Mouse (Mus musculus): Measurements from ENCODE around the gene Olfr1057. TPM values are rescaled to one million over a fixed set of nuclear protein-coding genes. Genes with fewer than 3 reads are reported as not detected.

Olfr1057 gene
- not detected for total RNA-seq (2023)

DNA sequence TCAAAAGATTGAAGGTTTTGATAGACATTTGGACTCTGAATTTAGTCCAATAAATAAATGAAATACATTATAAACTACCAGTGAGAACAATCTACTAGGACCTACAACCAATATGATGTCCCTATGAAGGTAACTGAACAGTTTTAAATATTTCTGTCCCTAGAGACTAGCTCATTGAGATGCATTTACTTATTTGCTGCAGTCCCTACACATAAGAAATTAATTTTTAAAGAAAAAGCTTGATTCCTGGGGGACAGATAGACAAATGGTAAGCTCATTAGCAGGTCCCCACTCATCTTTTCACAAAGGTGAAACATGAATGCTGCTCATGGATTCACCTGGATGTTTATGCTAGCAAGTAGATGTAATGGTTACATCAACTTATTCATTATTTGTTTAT, at the start of gene Olfr1057:
Olfr1057 (minus strand) TSS at position 101 of the 400 bp plus-strand sequence.

DNA sequence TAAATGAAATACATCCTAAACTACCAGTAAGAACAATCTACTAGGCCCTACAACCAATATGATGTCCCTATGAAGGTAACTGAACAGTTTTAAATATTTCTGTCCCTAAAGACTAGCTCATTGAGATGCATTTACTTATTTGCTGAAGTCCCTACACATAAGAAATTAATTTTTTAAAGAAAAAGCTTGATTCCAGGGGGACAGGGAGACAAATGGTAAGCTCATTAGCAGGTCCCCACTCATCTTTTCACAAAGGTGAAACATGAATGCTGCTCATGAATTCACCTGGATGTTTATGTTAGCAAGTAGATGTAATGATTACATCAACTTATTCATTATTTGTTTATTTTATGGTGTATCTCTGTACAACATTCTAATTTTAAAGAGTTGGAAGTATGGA, 48.5 kb upstream of the Olfr1057 start, which contains the start of gene Olfr1062:
Olfr1062 (minus strand) TSS at position 101 of the 400 bp plus-strand sequence.

DNA sequence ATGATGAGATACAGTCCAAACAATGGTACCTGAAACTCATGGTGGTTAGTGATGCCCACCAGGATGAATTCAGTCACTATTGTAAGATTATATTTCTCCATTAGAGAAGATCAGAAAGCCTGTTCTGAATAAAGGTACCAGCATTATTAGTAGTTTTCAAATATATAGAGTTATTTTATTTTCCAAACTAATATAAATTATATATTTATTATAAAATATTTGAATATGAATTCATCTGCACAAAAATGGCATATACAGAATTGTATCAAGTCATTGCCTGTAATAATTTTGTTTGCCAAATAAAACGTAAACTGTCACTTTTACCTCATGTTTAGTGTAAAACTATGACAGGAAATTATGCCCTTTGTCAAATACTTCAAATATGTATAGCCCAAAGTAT, 35.8 kb upstream of the Olfr1057 start, which contains the start of gene Olfr1061:
Olfr1061 (minus strand) TSS at position 101 of the 400 bp plus-strand sequence.

DNA sequence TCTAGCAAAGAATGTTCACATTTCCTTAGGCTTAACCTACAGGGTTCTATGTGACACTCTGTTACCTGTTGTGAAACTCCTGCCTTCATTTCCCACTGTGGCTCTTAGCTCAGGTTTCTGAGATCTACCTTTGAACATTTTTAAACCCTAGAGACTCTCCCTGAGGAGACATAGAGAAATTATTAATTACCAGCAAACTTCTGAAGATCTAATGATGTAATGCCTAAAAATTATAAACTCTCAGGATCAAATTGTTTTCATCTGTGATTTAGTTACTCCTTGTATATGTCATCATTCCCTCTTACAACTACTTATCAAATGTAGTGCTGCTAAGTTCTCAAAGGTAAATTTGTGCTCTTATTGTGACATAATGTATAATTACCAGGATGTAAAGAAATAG, 10.3 kb upstream of the Olfr1057 start, which contains the start of gene Olfr1058:
Olfr1058 (minus strand) TSS at position 101 of the 400 bp plus-strand sequence.

DNA sequence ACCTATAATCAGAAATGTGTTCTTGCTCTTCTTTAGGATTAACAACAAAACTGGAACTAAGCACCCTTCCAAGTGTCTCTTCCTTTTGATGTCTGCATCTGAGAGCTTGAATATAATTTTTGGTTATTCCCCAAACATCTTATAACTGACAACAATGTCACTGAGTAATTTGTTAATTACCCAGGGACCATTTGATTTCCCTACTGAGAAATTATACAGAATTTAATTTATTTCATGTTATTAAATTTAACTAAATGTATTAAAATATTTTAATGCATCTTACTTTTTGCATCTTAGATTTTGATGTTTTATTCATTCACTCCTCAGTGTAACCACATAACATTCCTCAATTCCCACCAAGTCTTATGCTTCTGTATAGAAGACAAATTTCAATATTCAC, 15.8 kb downstream of the Olfr1057 start, which contains the start of gene Olfr1056:
Olfr1056 (minus strand) TSS at position 101 of the 400 bp plus-strand sequence.

DNA sequence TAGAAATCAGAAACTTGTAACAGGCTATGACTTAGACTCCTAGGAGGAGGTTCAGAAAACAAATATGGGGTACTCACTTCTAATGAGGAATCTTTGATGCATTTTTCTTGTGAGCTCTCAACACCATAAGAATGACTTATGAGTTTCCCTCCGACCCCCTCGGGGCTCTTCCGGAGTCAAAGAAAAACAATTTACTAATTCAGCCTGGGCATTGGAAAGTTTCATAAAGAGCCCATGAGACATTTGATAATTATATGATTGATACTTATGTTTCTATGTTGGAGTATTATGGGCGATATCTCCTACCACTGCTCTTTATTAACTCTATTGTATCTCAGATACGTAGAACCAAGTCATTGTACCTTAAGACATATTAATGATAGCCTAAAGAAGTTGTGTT, 28.0 kb downstream of the Olfr1057 start, which contains the start of gene Olfr1055:
Olfr1055 (minus strand) TSS at position 101 of the 400 bp plus-strand sequence.

DNA sequence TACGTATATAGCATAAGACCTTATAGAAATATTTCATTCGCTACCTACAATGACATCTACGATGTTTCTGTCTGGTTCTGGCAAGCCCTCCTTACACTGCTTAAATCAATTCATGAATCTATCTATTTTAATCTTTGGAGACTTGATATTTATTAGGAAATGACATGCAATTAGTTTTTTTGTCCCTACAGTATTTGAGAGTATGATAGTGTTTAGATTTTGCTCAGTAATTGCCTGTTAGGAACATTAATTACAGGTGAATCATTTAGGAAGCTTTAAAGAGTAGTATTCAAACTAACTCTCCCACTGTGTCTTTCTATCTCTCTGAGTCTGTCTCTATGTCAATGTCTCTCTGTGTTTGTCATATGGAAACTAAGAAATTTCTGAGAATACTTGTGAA, 42.9 kb downstream of the Olfr1057 start, which contains the start of gene Olfr1054:
Olfr1054 (minus strand) TSS at position 101 of the 400 bp plus-strand sequence.

Other genes with a start within 250 kb of the Olfr1057 start
- gene Olfr1039, start 242.5 kb downstream of the Olfr1057 start, total RNA-seq (2023), result not detected
- gene Olfr1040, start 231.7 kb downstream of the Olfr1057 start, total RNA-seq (2023), result not detected
- gene Olfr1042, start 216.6 kb downstream of the Olfr1057 start, total RNA-seq (2023), result not detected
- not detected for gene Olfr1043, start 210.9 kb downstream of the Olfr1057 start, total RNA-seq (2023)
- not detected for gene Olfr1044, start 200.6 kb downstream of the Olfr1057 start, total RNA-seq (2023)
- gene Olfr52, start 192.7 kb downstream of the Olfr1057 start, total RNA-seq (2023), result not detected
- gene Olfr1045, start 175.4 kb downstream of the Olfr1057 start, total RNA-seq (2023), result not detected
- gene Olfr1046, start 159.1 kb downstream of the Olfr1057 start, total RNA-seq (2023), result not detected
- not detected for gene Olfr1047, start 147.0 kb downstream of the Olfr1057 start, total RNA-seq (2023)
- not detected for gene Olfr1048, start 138.1 kb downstream of the Olfr1057 start, total RNA-seq (2023)
- gene Olfr1049, start 120.1 kb downstream of the Olfr1057 start, total RNA-seq (2023), result not detected
- gene Olfr1051, start 99.3 kb downstream of the Olfr1057 start, total RNA-seq (2023), result not detected
- gene Olfr1052, start 85.9 kb downstream of the Olfr1057 start, total RNA-seq (2023), result not detected
- gene Olfr1053, start 63.1 kb downstream of the Olfr1057 start, total RNA-seq (2023), result not detected
- gene Olfr1054, start 43.0 kb downstream of the Olfr1057 start, total RNA-seq (2023), result not detected
- not detected for gene Olfr1055, start 28.1 kb downstream of the Olfr1057 start, total RNA-seq (2023)
- not detected for gene Olfr1056, start 15.9 kb downstream of the Olfr1057 start, total RNA-seq (2023)
- not detected for gene Olfr1058, start 10.2 kb upstream of the Olfr1057 start, total RNA-seq (2023)
- gene Olfr1061, start 35.7 kb upstream of the Olfr1057 start, total RNA-seq (2023), result not detected
- not detected for gene Olfr1062, start 48.4 kb upstream of the Olfr1057 start, total RNA-seq (2023)
- not detected for gene Olfr1065, start 72.2 kb upstream of the Olfr1057 start, total RNA-seq (2023)
- not detected for gene Olfr1066, start 77.9 kb upstream of the Olfr1057 start, total RNA-seq (2023)
- not detected for gene Olfr228, start 109.0 kb upstream of the Olfr1057 start, total RNA-seq (2023)
- gene Olfr1076, start 130.1 kb upstream of the Olfr1057 start, total RNA-seq (2023), result not detected
- gene Olfr1079, start 164.1 kb upstream of the Olfr1057 start, total RNA-seq (2023), result not detected
- gene Olfr1080, start 179.8 kb upstream of the Olfr1057 start, total RNA-seq (2023), result not detected
- gene Olfr1082, start 220.6 kb upstream of the Olfr1057 start, total RNA-seq (2023), result not detected

Measured in CD4-positive naive resting alpha-beta T cell, adult 57 days (primary cell).